Mouse (Mus musculus): ENCODE measurements around the gene Gm49395. TPM values are rescaled to one million over a fixed set of nuclear protein-coding genes. Genes with fewer than 3 reads are reported as not detected.

The Gm49395 gene
- total and polyA plus RNA-seq, 3 experiments, result 1.2 TPM; not detected in 2

GRCm38 (mm10) chr13:115096216-115096615 lies 5.5 kb downstream of the Gm49395 start:
- H3K36me3 ChIP-seq (replicated peaks), result no peaks in the 10 kb centered on the region
- H3K4me3 ChIP-seq (ENCODE audit: low read depth, low read length), result no peak overlapping the region
- H3K9me3 ChIP-seq (replicated peaks), result no peaks in the 10 kb centered on the region
- H3K27me3 ChIP-seq (ENCODE audit: insufficient read depth, low read length), result peaks cover 25% of the 10 kb centered on the region
- DNase-seq (ENCODE audit: low spot score) (no peak), ATAC-seq (ENCODE audit: extremely low read depth, insufficient number of reproducible peaks, low FRiP score, poor library complexity, severe bottlenecking) (no peak)
- TF ChIP-seq GATA1 (IDR thresholded peaks at IDR 0.05; ENCODE audit: borderline replicate concordance, low read length) (no peak), TAL1 (conservative IDR thresholded peaks at IDR 0.05; ENCODE audit: low read depth, low read length) (no peak), POLR2AphosphoS5 (IDR thresholded peaks at IDR 0.05; ENCODE audit: insufficient replicate concordance, low read depth, low read length) (no peak), CTCF (IDR thresholded peaks at IDR 0.05; ENCODE audit: low read depth, low read length) (no peak), GATA2 (IDR thresholded peaks at IDR 0.05; ENCODE audit: borderline replicate concordance, low read depth, low read length) (no peak)
- H3K4me1 ChIP-seq (ENCODE audit: insufficient read depth, low read depth, low read length), result peaks cover 11% of the 10 kb centered on the region

GRCm38 (mm10) chr13:115095392-115095791 lies 6.3 kb downstream of the Gm49395 start:
- Histone ChIP-seq H3K36me3 (replicated peaks) (no peaks in the 10 kb centered on the region), H3K4me1 (ENCODE audit: insufficient read depth, low read depth, low read length) (peaks cover 19% of the 10 kb centered on the region), H3K4me3 (ENCODE audit: low read depth, low read length) (no peak overlapping the region), H3K27me3 (ENCODE audit: insufficient read depth, low read length) (peaks cover 18% of the 10 kb centered on the region), H3K9me3 (replicated peaks) (no peaks in the 10 kb centered on the region)
- DNase-seq (ENCODE audit: low spot score), result no peak
- TF ChIP-seq CTCF (IDR thresholded peaks at IDR 0.05; ENCODE audit: low read depth, low read length), result no peak
- TF ChIP-seq GATA2 (IDR thresholded peaks at IDR 0.05; ENCODE audit: borderline replicate concordance, low read depth, low read length), result no peak
- no peak for TF ChIP-seq TAL1 (conservative IDR thresholded peaks at IDR 0.05; ENCODE audit: low read depth, low read length)
- TF ChIP-seq POLR2AphosphoS5 (IDR thresholded peaks at IDR 0.05; ENCODE audit: insufficient replicate concordance, low read depth, low read length), result no peak
- TF ChIP-seq GATA1 (IDR thresholded peaks at IDR 0.05; ENCODE audit: borderline replicate concordance, low read length), result no peak
- ATAC-seq (ENCODE audit: extremely low read depth, insufficient number of reproducible peaks, low FRiP score, poor library complexity, severe bottlenecking), result no peak

GRCm38 (mm10) chr13:115091511-115091910 lies 10.2 kb downstream of the Gm49395 start:
- Histone ChIP-seq H3K4me3 (ENCODE audit: low read depth, low read length) (peak overlapping the region; percentile 38; the same call in 1 of the 2 replicates), H3K4me1 (ENCODE audit: insufficient read depth, low read depth, low read length) (peaks cover 41% of the 10 kb centered on the region), H3K36me3 (replicated peaks) (peaks cover 20% of the 10 kb centered on the region), H3K9me3 (replicated peaks) (no peaks in the 10 kb centered on the region), H3K27me3 (ENCODE audit: insufficient read depth, low read length) (peaks cover 4% of the 10 kb centered on the region; the same call in 1 of the 2 replicates)
- DNase-seq (ENCODE audit: low spot score) (no peak), ATAC-seq (ENCODE audit: extremely low read depth, insufficient number of reproducible peaks, low FRiP score, poor library complexity, severe bottlenecking) (no peak)
- TF ChIP-seq GATA1 (IDR thresholded peaks at IDR 0.05; ENCODE audit: borderline replicate concordance, low read length), result no peak
- TF ChIP-seq POLR2AphosphoS5 (IDR thresholded peaks at IDR 0.05; ENCODE audit: insufficient replicate concordance, low read depth, low read length), result no peak
- TF ChIP-seq GATA2 (IDR thresholded peaks at IDR 0.05; ENCODE audit: borderline replicate concordance, low read depth, low read length), result no peak
- no peak for TF ChIP-seq TAL1 (conservative IDR thresholded peaks at IDR 0.05; ENCODE audit: low read depth, low read length)
- no peak for TF ChIP-seq CTCF (IDR thresholded peaks at IDR 0.05; ENCODE audit: low read depth, low read length)

GRCm38 (mm10) chr13:115090977-115091445 lies 10.7 kb downstream of the Gm49395 start:
- no peaks in the 10 kb centered on the region for H3K27me3 ChIP-seq (ENCODE audit: insufficient read depth, low read length)
- peak overlapping the region; percentile 97 for H3K4me3 ChIP-seq (ENCODE audit: low read depth, low read length)
- no peaks in the 10 kb centered on the region for H3K9me3 ChIP-seq (replicated peaks)
- peaks cover 24% of the 10 kb centered on the region for H3K36me3 ChIP-seq (replicated peaks)
- H3K4me1 ChIP-seq (ENCODE audit: insufficient read depth, low read depth, low read length), result peaks cover 44% of the 10 kb centered on the region
- TF ChIP-seq CTCF (IDR thresholded peaks at IDR 0.05; ENCODE audit: low read depth, low read length) (no peak), POLR2AphosphoS5 (IDR thresholded peaks at IDR 0.05; ENCODE audit: insufficient replicate concordance, low read depth, low read length) (no peak), GATA1 (IDR thresholded peaks at IDR 0.05; ENCODE audit: borderline replicate concordance, low read length) (no peak), TAL1 (conservative IDR thresholded peaks at IDR 0.05; ENCODE audit: low read depth, low read length) (no peak), GATA2 (IDR thresholded peaks at IDR 0.05; ENCODE audit: borderline replicate concordance, low read depth, low read length) (no peak)
- ATAC-seq (ENCODE audit: extremely low read depth, insufficient number of reproducible peaks, low FRiP score, poor library complexity, severe bottlenecking) (peak; percentile 9; the same call in 1 of the 2 replicates), DNase-seq (ENCODE audit: low spot score) (no peak)

- ATAC-seq (ENCODE audit: extremely low read depth, insufficient number of reproducible peaks, low FRiP score, poor library complexity, severe bottlenecking) (peak; percentile 58), DNase-seq (ENCODE audit: low spot score) (peak; percentile 96)
- Histone ChIP-seq H3K9me3 (replicated peaks) (no peaks in the 10 kb centered on the region), H3K27me3 (ENCODE audit: insufficient read depth, low read length) (no peaks in the 10 kb centered on the region), H3K4me1 (ENCODE audit: insufficient read depth, low read depth, low read length) (peaks cover 46% of the 10 kb centered on the region), H3K36me3 (replicated peaks) (peaks cover 31% of the 10 kb centered on the region), H3K4me3 (ENCODE audit: low read depth, low read length) (peak within 1 kb of the TSS; percentile 97)
- TF ChIP-seq POLR2AphosphoS5 (IDR thresholded peaks at IDR 0.05; ENCODE audit: insufficient replicate concordance, low read depth, low read length), result no peak
- peak; percentile 42; the same call in 1 of the 2 replicates for TF ChIP-seq TAL1 (conservative IDR thresholded peaks at IDR 0.05; ENCODE audit: low read depth, low read length)
Observed at GRCm38 (mm10) chr13:115090069-115090976, 11.4 kb downstream of the Gm49395 start, which contains the start of gene Pelo. TSS of gene Pelo (minus strand) at chr13:115090186.

DNA sequence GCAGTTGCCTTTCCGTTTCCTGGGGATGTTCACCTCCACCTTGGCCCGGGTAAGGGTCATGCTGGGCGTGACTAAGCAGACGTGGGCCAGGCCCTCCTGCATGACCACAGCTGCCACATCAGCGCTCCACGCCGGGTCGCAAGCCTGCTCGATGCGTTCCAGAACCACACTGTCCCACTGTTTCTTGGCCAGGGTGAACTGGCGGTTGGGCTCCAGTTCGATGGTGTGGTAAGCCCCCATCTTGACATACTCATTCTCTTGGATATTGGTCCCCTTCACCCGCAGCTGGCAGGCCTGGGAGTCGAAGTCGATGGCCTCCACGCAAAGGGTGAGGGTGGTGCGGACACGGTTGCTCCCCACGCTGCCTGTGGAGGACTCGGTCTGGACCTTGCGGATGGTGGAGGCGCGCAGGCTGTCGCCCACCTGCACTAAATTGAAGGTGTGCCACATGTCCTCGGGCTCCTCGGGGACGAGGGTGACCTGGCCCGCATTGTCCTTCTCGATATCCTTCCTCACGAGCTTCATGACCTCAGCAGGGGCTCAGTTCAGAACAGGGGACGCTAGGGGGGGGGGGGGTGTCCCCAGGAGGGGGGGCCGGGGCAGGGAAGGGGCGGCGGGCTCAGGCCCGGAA lies 12.2 kb downstream of the Gm49395 start:
- Histone ChIP-seq H3K27me3 (ENCODE audit: insufficient read depth, low read length) (no peaks in the 10 kb centered on the region), H3K4me3 (ENCODE audit: low read depth, low read length) (peak overlapping the region; percentile 97), H3K36me3 (replicated peaks) (peaks cover 32% of the 10 kb centered on the region), H3K4me1 (ENCODE audit: insufficient read depth, low read depth, low read length) (peaks cover 46% of the 10 kb centered on the region), H3K9me3 (replicated peaks) (no peaks in the 10 kb centered on the region)
- ATAC-seq (ENCODE audit: extremely low read depth, insufficient number of reproducible peaks, low FRiP score, poor library complexity, severe bottlenecking) (peak; percentile 41), DNase-seq (ENCODE audit: low spot score) (peak; percentile 23)
- TF ChIP-seq CTCF (IDR thresholded peaks at IDR 0.05; ENCODE audit: low read depth, low read length) (no peak), GATA1 (IDR thresholded peaks at IDR 0.05; ENCODE audit: borderline replicate concordance, low read length) (no peak), TAL1 (conservative IDR thresholded peaks at IDR 0.05; ENCODE audit: low read depth, low read length) (no peak), GATA2 (IDR thresholded peaks at IDR 0.05; ENCODE audit: borderline replicate concordance, low read depth, low read length) (no peak), POLR2AphosphoS5 (IDR thresholded peaks at IDR 0.05; ENCODE audit: insufficient replicate concordance, low read depth, low read length) (no peak)
